Mouse (Mus musculus): ENCODE measurements around the gene Cygb.
A peak's percentile ranks its signal among the peaks of the same experiment; 100 is the strongest.
"Not testable (repeated sequence)": the region's sequence is repeated elsewhere in the genome, so short reads cannot be mapped to it uniquely, and the experiment has no call there.

Cygb gene

GRCm38 (mm10) chr11:116654255-116654821 is at the start of gene Cygb:
Cygb (minus strand) TSS chr11:116654313.
- peak; percentile 43 for DNase-seq (ENCODE audit: inconsistent ontology term)

- peak; percentile 80 for DNase-seq (ENCODE audit: inconsistent ontology term)
Observed at GRCm38 (mm10) chr11:116701377-116701841, 47.3 kb upstream of the Cygb start.

- no peak for DNase-seq (ENCODE audit: inconsistent ontology term)
Observed at GRCm38 (mm10) chr11:116697521-116697920, 43.4 kb upstream of the Cygb start.

DNA sequence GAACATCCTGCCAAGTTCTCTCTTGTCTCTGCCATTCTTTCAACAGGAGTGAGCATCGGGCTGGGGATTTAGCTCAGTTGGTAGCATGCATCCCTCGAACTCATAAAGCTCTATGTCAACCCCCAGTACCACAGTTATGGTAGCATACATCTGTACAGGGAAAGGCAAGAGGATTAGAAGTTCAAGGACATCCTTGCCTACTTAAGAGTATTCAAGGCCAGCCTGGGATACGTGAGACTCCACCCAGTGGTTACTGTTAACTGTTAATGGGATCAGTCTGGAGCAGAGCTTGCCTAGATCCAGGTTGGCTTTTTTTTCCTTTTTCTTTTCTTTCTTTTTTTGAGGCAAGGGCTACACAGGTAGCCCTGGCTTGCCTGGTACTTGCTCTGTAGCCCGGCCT is 42.3 kb upstream of the Cygb start:
- no peak for DNase-seq (ENCODE audit: inconsistent ontology term)

GRCm38 (mm10) chr11:116695194-116695880 is 41.2 kb upstream of the Cygb start:
- DNase-seq (ENCODE audit: inconsistent ontology term): peak; percentile 37

DNA sequence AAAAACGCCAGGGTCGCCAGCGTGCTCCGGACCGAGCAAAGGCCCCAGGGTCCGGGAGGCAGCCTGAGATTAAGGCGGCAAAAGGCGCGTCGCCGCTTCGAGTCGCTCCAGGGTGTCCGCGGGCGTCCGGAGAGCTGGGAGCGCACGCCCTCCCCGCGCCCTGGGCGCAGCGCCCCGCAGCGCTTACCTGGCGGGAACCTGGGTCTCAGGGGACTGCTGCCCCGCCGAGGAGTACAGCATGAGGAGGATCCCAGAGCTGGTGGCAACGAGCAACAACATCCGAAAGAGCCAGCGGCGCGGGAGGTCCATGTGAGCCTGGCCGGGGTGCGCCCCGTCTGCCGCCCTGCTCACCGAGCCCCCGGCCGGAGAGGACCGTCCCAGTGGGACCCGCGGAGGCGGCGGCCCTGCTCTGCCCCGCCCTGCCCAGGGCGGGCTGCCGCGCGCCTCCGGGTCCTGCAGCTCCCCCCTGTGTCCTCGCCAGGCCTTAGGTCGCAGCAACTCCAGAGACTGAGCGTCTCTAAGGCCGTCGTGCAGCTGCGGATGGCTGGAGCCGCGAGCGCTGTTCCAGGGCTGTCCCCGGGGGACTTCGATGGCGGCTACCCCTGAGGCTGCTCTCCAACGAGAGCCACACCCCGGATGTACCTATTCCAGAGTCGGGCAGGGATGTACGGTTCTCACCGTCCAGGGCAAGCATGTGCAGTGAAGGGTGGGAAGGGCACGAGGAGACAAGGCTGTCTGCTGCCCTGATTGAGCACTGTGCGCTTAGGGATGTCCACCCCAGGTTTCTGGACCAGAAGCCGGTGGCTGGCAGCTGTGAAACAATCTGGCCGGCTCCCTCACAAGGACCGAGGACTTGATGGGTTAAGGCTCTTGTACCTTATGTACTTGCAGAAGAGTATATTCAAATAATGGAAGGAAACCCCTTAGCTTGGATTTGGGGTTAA is 40.4 kb upstream of the Cygb start:
- peak; percentile 59 for DNase-seq (ENCODE audit: inconsistent ontology term)

- DNase-seq (ENCODE audit: inconsistent ontology term): no peak
Observed at GRCm38 (mm10) chr11:116693899-116694249, 39.8 kb upstream of the Cygb start.

GRCm38 (mm10) chr11:116690701-116691575 is 36.8 kb upstream of the Cygb start:
- DNase-seq (ENCODE audit: inconsistent ontology term): no peak

GRCm38 (mm10) chr11:116689622-116690021 is 35.5 kb upstream of the Cygb start:
- no peak for DNase-seq (ENCODE audit: inconsistent ontology term)

DNA sequence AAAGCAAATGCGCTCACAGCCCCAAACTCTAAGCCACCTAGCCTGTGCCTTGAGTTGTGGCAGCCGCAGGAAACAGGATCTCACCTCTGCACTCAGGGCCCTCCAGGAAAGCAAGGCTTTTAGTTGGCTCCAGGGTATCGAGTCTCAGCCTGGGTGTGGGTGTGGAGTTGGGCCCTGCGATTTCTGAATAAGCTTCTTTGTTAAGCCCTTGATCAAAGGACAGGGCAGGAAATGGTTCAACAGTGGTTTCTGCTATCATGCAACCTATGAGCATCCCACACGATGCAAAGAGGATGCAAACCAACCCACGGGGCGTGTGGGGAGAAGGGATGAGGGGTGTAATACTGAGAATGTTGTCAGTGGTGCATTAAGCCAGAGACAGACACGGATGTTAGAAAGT is 33.8 kb upstream of the Cygb start:
- no peak for DNase-seq (ENCODE audit: inconsistent ontology term)

DNA sequence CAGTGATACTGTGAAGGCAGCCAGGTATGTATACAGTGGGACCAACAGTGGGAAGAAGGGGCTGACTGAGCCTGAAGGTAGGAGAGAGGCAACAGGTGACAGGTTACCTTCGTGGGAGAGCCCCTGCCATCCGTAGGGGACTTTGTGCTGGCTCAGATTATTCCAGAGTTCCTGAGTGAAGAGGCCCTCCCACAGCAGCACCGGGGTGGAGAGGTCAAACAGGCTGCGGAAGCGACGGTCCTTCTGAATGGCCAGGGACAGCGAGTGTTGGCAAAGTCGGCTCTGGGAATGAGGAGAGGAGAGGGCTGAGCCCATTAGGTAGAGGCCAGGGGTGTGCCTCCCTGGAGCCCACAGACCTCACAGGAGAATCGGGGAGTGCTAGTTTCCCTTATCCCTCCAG is 31.6 kb upstream of the Cygb start:
- no peak for DNase-seq (ENCODE audit: inconsistent ontology term)

GRCm38 (mm10) chr11:116683777-116684176 is 29.7 kb upstream of the Cygb start:
- no peak for DNase-seq (ENCODE audit: inconsistent ontology term)

- no peak for DNase-seq (ENCODE audit: inconsistent ontology term)
Observed at GRCm38 (mm10) chr11:116682501-116683144, 28.5 kb upstream of the Cygb start.

DNA sequence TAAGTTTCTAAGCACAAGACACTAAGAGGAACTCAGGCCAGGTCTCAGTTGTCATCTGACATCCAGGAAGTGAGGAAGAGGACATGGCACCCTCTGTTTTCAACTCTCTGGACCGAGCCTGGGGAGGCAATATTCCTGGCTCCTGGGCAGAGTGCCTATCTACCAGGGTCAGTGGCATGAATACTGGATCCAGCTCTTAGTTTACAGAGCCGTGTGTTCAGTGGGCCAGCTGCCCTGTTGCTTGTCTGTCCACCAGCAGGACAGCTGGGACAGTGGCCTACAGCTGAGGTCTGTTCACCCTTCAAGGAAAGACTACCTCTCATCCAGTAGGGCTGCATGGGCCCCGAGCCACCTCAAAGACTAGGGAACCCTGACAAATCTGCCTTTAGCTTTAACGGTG is 27.0 kb upstream of the Cygb start:
- no peak for DNase-seq (ENCODE audit: inconsistent ontology term)

GRCm38 (mm10) chr11:116680321-116681091 is 26.4 kb upstream of the Cygb start:
- DNase-seq (ENCODE audit: inconsistent ontology term): no peak

DNA sequence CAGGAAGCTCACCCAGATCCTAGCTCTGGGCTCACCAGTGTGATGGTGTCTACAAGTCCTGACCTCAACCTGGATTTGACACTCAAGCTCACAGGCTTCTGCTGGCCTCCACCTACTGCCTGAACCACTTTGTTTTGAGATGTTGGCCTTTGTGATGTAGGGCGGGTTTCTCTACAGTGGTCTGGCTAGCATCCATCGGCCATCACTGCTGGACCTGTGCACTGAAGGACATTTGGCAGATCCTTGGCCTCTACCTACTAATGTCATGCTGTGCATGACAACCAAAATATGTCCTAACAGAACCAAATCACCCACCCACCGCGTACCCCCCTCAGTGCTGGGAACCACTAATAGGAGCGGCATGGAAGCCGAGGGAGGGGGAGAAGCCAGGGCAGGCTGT is 25.0 kb upstream of the Cygb start:
- DNase-seq (ENCODE audit: inconsistent ontology term): no peak

DNA sequence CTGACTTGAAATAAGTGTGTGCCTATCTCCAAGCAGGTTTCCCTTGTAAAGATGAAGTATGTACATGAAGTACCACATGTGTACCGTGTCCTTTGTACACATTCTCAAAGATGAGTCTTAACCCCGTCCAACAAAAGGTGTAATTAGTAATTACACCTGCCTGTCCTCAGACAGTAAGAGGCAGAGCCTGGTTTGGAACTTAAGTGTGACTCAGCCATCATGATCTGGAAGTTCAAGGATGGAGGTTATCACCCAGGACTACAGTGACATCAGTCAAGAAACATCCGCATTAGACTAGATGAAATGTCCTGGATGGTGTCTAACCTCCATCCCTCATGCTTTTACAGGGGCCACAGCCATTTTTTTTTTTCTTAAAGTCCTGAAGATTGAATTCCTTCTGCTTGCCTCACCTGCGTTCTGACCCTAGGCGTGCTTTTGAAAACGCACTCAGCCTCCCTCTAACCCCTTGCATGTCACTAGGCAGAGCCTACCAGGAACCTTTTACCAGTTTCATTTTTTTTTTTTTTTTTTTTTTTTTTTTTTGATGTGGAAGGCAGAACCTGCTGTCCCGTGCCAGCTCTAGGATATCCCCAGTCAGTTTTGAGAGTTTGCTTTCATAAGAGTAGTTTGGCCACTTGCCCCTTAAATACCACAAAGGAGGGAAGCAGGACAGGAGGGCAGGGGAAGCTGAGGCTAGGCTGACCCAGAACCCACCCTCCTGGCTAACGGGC is 23.8 kb upstream of the Cygb start:
- DNase-seq (ENCODE audit: inconsistent ontology term): no peak

DNA sequence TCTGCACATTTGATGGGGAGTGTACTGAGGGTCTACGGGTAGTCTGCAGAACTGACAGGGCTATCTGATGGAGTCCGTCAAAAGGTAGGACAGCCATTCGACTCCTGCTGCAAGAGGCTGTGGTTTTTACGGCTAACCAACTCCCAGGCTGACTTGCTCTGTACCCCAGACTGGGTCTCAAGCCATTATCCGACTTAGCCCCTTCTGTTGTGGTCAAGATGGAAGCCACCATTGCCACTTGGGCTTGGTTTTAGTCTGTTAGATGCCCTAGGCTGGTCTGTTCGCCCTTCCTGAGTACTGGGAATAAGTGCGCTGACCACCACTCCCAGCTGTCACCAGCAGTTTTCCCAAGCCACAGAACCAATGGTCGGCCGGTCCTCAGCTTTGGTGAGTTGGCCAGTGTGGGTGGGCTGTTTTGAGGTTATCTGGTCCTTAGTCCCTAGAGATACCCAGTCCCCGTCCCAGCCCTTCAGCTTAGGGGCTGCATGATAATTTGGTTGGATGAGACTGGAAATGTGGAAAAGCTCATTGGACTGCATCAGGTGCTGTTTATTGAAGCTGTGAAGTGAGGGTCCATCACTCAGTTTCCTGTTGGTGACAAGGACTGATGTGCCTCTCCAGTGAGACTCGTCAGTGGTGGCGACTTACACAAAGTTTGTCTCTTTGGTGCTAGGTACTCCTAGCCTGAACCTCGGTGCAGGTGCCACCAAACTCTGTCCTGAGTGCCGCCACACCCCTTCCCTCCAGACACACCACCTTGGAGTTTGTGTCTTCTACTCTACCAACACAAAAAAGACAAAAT is 22.3 kb upstream of the Cygb start:
- DNase-seq (ENCODE audit: inconsistent ontology term): no peak

DNA sequence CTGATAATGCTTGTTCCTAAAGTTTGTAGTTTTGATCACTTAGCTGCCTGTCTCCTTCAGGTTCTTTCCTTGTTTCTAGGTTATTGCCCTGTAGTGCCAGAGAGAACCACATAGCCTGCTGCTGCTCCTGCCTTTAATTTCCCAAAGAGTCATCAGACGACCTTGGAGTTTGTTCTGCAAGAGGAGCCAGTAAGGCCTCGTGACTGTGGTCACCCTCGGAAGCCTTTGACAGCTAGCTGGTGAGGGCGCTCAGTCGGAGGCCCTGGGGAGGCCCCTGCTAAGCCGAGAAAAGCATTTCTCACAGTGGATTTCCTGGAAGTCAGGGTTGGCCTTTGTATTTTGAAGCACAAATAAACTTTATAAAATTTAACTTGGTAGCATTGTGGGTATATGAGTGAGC is 21.3 kb upstream of the Cygb start:
- not testable (repeated sequence) for DNase-seq (ENCODE audit: inconsistent ontology term)
